Mouse (Mus musculus) neural tube, embryonic 11.5 days (tissue): ENCODE data around the gene Slco1c1. TPM values are rescaled to one million over a fixed set of nuclear protein-coding genes. Genes with fewer than 3 reads are reported as not detected.
A peak's percentile ranks its signal among the peaks of the same experiment; 100 is the strongest.

Source experiments
- ATAC-seq: fragments of 200-750 bp; cut with Nextera tagmentation; 2 replicates; pipeline ENCODE4 v1.8.0; 2017; ENCODE audit warnings: moderate number of reproducible peaks, mild to moderate bottlenecking, moderate TSS enrichment, moderate library complexity; ENCODE audit not compliant: insufficient read depth, low FRiP score, low TSS enrichment
- DNase-seq: peaks from one replicate; pipeline ENCODE4 v3.0.0-alpha.2; 2015; ENCODE audit warnings: low spot score
- H3K27ac ChIP-seq: fragments of 300-500 bp; sonication (generic); 2 replicates; pipeline ENCODE4 v1.5.1; 2014; ENCODE audit warnings: low read depth, mild to moderate bottlenecking, low read length
- H3K27me3 ChIP-seq: fragments of 300-500 bp; sonication (generic); 2 replicates; pipeline ENCODE4 v1.6.1; 2014; ENCODE audit warnings: mild to moderate bottlenecking, low read length, mixed read lengths; ENCODE audit not compliant: control insufficient read depth, insufficient read depth
- H3K36me3 ChIP-seq: fragments of 300-500 bp; sonication (generic); 2 replicates; pipeline ENCODE4 v1.6.1; 2014; ENCODE audit warnings: mild to moderate bottlenecking, low read length, moderate library complexity, mixed read lengths; ENCODE audit not compliant: control insufficient read depth, insufficient read depth
- H3K4me1 ChIP-seq: fragments of 300-500 bp; sonication (generic); 2 replicates; pipeline ENCODE4 v1.6.1; 2014; ENCODE audit warnings: low read length, mixed read lengths; ENCODE audit not compliant: control insufficient read depth, insufficient read depth
- H3K4me2 ChIP-seq: fragments of 300-500 bp; sonication (generic); 2 replicates; pipeline ENCODE4 v1.6.1; 2014; ENCODE audit warnings: low read depth, mild to moderate bottlenecking, moderate library complexity
- H3K4me3 ChIP-seq: fragments of 300-500 bp; sonication (generic); 2 replicates; pipeline ENCODE4 v1.5.1; 2014; ENCODE audit warnings: low read depth, low read length
- H3K9ac ChIP-seq: fragments of 300-500 bp; sonication (generic); 2 replicates; pipeline ENCODE4 v1.6.1; 2014; ENCODE audit warnings: mild to moderate bottlenecking, low read length
- H3K9me3 ChIP-seq: fragments of 300-500 bp; sonication (generic); 2 replicates; pipeline ENCODE4 v1.6.1; 2016; ENCODE audit warnings: low read length; ENCODE audit not compliant: control insufficient read depth
- WGBS: fragments of 180-500 bp; shearing (Covaris S2); extraction: QIAGEN DNeasy Blood & Tissue Kit; methylation state at CpG from one replicate; pipeline ENCODE4 v1.1.7; 2014; 5-methylcytosine and 5-hydroxymethylcytosine counted together
- polyA plus RNA-seq: library from polyadenylated mRNA; unstranded; fragments of >200 nt; fragmentation: Nextera tagmentation; extraction: Ambion mirVana; gene quantifications from 2 replicates; pipeline ENCODE4 v1.2.1, GENCODE M21; 2014

Slco1c1 gene
- polyA plus RNA-seq: 0.77 and 0.85 TPM in 2 replicates

GRCm38 (mm10) chr6:141523747-141524640 is at the start of gene Slco1c1:
Slco1c1 (plus strand) TSS chr6:141524368.
- Histone ChIP-seq H3K9me3 (no peaks in the 10 kb centered on the region), H3K27ac (no peak within 1 kb of the TSS), H3K4me2 (no peak within 1 kb of the TSS), H3K9ac (no peak within 1 kb of the TSS), H3K36me3 (no peaks in the 10 kb centered on the region), H3K27me3 (no peaks in the 10 kb centered on the region), H3K4me1 (no peaks in the 10 kb centered on the region), H3K4me3 (no peak within 1 kb of the TSS)
- no peak for ATAC-seq
- WGBS: 51% methylated on average over 2 of the region's 2 CpGs
- DNase-seq: no peak

DNA sequence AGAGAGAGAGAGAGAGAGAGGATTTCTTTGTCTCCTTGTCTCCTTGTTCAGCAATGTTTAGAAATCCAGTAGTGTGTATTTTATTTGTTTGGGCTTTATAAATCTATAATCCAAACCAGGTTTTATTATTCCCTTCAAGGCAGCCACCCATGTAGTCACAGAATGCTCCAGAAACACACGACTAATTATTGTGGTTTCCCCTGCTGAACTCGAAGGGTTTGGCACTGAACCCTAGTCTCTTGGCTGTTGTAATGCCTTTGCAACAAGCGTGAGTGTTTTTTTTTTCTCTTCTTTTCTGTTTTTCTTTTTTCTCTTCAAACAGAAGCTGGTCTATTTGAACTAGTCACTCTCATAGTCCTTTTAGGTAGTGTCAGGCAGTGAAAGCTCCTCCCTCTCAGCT is 49.5 kb upstream of the Slco1c1 start:
- H3K4me2 ChIP-seq: no peak overlapping the region
- DNase-seq (no peak), ATAC-seq (no peak)
- no peaks in the 10 kb centered on the region for H3K4me1 ChIP-seq
- no peak overlapping the region for H3K4me3 ChIP-seq
- no peaks in the 10 kb centered on the region for H3K27me3 ChIP-seq
- H3K9me3 ChIP-seq: no peaks in the 10 kb centered on the region
- H3K9ac ChIP-seq: no peak overlapping the region
- 68% methylated on average over 3 of the region's 3 CpGs for WGBS
- no peaks in the 10 kb centered on the region for H3K36me3 ChIP-seq
- H3K27ac ChIP-seq: no peak overlapping the region

GRCm38 (mm10) chr6:141485302-141486021 is 38.7 kb upstream of the Slco1c1 start:
- peak; percentile 18 for DNase-seq
- no peak for ATAC-seq
- no peaks in the 10 kb centered on the region for H3K36me3 ChIP-seq
- WGBS: 67% methylated on average over 10 of the region's 10 CpGs
- H3K4me3 ChIP-seq: no peak overlapping the region
- no peak overlapping the region for H3K9ac ChIP-seq
- H3K9me3 ChIP-seq: no peaks in the 10 kb centered on the region
- H3K27me3 ChIP-seq: no peaks in the 10 kb centered on the region
- H3K4me2 ChIP-seq: no peak overlapping the region
- no peak overlapping the region for H3K27ac ChIP-seq
- H3K4me1 ChIP-seq: no peaks in the 10 kb centered on the region

DNA sequence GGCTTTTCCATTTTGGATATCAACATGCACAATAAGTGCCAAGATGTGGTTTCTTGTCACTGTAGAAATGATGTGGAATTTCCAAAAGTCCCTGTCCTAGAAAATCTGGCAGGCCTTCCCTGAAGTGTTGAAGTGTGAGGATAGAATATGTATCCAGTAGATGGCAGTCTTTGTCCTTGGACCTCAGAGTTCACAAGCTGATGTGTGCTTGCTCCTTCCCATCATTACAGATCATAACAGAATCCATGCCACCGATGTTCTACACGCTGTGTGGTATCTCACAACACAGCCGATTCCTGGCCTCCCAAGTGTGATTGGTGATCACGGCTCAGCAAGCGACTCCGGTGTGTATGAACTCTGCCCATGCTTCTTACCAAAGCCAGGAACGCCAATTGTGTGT is 36.9 kb upstream of the Slco1c1 start:
- no peaks in the 10 kb centered on the region for H3K27me3 ChIP-seq
- no peaks in the 10 kb centered on the region for H3K36me3 ChIP-seq
- DNase-seq: peak; percentile 24
- peak; percentile 56; the same call in 1 of the 2 replicates for ATAC-seq
- no peak overlapping the region for H3K9ac ChIP-seq
- H3K4me1 ChIP-seq: no peaks in the 10 kb centered on the region
- no peaks in the 10 kb centered on the region for H3K9me3 ChIP-seq
- no peak overlapping the region for H3K27ac ChIP-seq
- 81% methylated on average over 7 of the region's 7 CpGs for WGBS
- no peak overlapping the region for H3K4me2 ChIP-seq
- no peak overlapping the region for H3K4me3 ChIP-seq

DNA sequence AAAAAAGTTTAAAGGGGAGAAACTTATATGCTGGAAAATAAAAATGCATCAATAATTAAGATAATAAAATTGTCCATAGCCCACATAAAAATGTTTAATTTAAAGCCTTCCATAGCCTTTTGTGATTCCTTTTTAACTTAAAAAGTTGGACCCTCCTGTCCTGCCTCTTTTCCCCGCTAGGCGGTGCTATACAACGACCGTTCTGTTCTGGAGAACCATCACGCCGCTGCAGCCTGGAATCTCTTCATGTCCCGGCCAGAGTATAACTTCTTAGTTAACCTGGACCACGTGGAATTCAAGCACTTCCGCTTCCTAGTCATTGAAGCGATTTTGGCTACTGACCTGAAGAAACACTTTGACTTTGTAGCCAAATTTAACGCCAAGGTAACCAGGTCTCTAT is 35.5 kb upstream of the Slco1c1 start:
- Histone ChIP-seq H3K4me3 (no peak overlapping the region), H3K36me3 (no peaks in the 10 kb centered on the region), H3K4me1 (no peaks in the 10 kb centered on the region), H3K9ac (no peak overlapping the region), H3K27me3 (no peaks in the 10 kb centered on the region), H3K9me3 (no peaks in the 10 kb centered on the region), H3K27ac (no peak overlapping the region), H3K4me2 (no peak overlapping the region)
- 16% methylated on average over 11 of the region's 11 CpGs for WGBS
- peak; percentile 72 for DNase-seq
- 0 out of 2 replicates have a peak, but pooled peaks have one; percentile 46 for ATAC-seq

DNA sequence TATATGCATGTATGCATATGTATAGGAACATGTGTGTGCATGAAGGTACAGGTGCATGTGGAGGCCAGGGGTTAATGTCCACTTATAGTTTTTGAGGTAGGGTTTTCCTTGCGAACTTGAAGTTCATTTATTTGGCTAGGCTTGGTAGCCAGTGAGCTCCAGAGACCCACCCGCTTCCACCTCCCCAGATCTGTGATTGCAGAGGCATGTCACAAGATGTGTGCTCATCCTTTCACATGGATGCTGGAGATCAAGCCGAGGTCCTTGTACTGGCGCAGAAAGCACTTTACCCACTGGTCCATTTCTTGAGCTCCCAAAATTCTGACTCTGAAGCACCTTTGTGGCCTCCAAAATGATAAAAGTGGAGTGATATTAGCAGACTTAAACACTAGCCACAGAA is 29.3 kb upstream of the Slco1c1 start:
- H3K4me1 ChIP-seq: peaks cover 4% of the 10 kb centered on the region; the same call in 1 of the 2 replicates
- H3K36me3 ChIP-seq: no peaks in the 10 kb centered on the region
- WGBS: 82% methylated on average over 4 of the region's 4 CpGs
- ATAC-seq: no peak
- H3K4me2 ChIP-seq: no peak overlapping the region
- DNase-seq: no peak
- H3K27ac ChIP-seq: no peak overlapping the region
- no peaks in the 10 kb centered on the region for H3K27me3 ChIP-seq
- no peak overlapping the region for H3K4me3 ChIP-seq
- H3K9me3 ChIP-seq: no peaks in the 10 kb centered on the region
- H3K9ac ChIP-seq: no peak overlapping the region

DNA sequence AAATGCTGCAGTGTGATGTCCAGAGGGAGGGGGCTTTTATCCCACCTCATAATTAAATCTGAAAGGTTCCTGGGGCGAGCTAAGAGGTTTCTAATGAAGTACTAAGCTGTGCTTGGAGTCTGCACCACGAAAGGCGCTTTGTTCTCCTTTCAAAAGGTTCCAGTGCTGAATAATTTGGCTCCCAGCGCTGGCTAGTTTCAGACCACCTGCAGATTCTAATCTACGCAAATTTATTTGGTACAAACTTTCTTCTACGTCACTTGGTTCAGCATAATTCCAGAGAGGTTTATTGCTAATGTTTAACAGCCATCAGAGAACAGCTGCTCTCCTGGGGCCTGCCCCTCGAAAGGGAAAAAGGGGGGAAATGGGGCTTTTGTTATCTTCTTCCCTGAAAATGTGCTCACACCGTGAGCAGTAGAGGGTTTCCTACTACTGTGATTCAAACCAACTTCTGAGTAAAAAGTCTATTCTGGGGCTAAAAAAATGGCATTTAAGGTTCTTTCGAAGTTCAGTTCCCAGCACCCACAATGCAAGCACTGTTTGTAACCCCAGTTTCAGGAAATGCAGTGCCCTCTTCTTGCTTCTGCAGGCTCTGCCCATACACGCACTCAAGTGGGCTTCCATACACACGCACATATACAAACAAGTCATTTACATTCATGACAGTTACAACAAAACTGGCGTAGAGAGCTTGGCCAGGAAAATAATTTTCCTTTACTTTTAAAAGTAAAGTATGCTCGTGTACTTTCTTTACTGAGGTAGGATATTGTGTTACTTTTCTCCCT is 28.3 kb upstream of the Slco1c1 start:
- Histone ChIP-seq H3K27ac (no peak overlapping the region), H3K4me2 (no peak overlapping the region), H3K9me3 (no peaks in the 10 kb centered on the region), H3K4me3 (no peak overlapping the region), H3K36me3 (no peaks in the 10 kb centered on the region), H3K4me1 (peaks cover 4% of the 10 kb centered on the region; the same call in 1 of the 2 replicates), H3K27me3 (no peaks in the 10 kb centered on the region), H3K9ac (no peak overlapping the region)
- DNase-seq (peak; percentile 37), ATAC-seq (peak; percentile 83)
- WGBS: 16% methylated on average over 13 of the region's 13 CpGs

DNA sequence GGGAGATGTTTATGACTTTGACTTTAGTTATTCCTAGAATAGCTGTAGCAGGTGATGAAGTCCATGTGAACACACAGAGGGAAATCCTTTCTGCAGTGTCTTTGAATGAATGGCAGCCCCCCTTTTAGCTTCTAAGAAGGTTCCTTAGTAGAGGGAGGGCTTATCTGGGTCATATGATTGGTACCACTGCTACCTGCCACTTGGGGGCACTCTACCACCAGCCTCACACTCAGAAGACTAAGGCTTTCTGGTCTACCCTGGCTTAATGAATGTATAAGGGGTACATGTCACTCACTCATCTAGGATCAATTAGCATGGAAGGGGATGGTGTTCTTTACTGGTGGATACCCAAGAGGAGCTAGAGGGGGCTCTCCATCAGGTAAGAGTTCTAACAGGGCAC is 24.7 kb upstream of the Slco1c1 start:
- no peak overlapping the region for H3K4me3 ChIP-seq
- H3K27me3 ChIP-seq: no peaks in the 10 kb centered on the region
- H3K27ac ChIP-seq: no peak overlapping the region
- H3K9me3 ChIP-seq: no peaks in the 10 kb centered on the region
- H3K4me2 ChIP-seq: no peak overlapping the region
- no peak overlapping the region for H3K9ac ChIP-seq
- peaks cover 4% of the 10 kb centered on the region; the same call in 1 of the 2 replicates for H3K4me1 ChIP-seq
- no peak for ATAC-seq
- no peak for DNase-seq
- no peaks in the 10 kb centered on the region for H3K36me3 ChIP-seq
